Mouse (Mus musculus): ENCODE measurements around the gene 9230112D13Rik.

9230112D13Rik gene

DNA sequence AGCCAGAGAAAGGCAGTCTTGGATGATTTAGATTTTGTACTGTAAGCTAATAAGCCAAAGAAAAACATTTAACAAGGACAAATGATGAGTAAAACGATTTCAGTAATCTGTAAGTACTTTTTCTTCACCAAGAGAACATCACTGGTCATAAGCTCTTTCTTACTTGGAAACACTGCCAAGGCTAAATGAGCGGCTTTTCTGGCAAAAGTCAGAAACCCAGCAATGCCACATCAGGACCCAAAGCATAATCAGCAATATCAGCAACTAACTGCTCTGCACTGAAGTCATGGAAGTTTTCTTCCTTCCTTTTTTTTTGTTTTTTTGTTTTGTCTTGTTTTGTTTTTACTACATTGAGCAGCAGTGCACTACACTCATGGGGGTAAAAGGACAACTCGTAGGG lies 25.3 kb downstream of the 9230112D13Rik start:
- no peak for DNase-seq

DNA sequence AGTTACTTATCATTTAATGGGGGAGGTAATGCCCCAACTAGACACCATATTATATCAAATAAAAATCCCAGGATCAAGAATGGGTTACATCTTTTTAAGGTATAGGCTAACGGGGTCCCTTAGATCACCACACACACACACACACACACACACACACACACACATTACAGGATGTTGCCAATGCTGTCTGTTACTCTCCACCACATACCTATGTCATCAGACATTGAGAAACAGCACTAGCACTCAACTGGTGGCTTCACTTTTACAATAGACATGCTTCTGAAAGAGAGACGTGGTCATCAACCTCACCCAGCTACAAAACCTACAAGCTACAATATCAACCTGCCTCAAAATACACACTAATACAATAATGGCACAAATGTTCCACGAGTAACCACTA lies 28.9 kb downstream of the 9230112D13Rik start:
- DNase-seq: no peak

DNA sequence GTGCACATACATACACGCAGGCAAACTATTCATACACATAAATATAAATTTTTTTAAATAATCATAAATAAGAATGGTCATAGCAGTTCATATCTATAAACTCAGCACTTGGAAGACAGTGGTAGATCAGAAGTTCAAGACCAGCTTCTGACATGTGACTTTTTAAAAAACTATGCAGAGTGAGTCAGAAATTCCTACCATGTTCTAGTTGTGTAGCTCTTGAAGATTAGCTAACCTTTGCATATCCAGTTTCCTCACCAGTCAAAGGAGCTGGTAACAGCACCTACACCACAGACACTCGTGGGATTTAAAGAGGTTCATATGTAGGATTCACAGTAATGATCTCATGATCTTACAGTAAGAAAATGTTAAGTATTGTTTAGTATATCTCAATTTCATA lies 29.9 kb downstream of the 9230112D13Rik start:
- no peak for DNase-seq

DNA sequence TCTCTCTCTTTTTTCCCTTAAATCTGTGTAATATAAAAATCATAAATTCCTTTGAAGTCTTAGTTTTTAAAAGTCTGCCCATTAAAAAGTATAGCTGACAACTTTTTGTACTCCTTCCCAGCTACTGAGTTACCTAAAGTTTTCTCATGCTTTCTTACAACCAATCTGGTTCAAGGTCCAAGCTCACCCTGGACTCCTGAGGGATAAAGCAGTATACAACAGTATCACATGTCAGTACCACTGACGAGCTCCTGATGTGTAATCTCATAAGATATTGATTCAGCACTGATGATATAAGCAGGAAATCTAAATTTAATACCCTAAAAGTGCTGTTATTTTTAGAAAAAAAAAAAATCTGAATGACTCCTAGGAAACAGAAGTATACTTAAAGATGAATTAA lies 31.6 kb downstream of the 9230112D13Rik start:
- DNase-seq: no peak

DNA sequence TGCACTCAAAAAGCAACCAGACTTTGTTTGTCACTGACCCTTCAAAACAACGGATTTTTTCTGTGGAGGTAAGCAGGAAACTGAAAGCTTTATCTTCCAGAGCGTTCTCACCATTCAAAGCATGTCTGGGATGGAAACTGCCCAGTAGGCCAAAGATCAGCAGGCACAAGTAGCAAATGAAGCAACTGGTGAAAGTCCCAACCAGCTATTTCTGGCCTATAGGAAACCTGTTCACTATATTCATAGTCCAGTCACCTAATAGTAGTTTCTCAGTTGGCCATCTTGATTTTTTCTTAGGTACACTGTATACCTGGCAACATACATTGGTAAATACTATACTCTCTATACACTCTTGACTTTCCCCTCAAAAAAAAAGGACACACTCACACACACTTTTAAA lies 32.7 kb downstream of the 9230112D13Rik start:
- DNase-seq: no peak

DNA sequence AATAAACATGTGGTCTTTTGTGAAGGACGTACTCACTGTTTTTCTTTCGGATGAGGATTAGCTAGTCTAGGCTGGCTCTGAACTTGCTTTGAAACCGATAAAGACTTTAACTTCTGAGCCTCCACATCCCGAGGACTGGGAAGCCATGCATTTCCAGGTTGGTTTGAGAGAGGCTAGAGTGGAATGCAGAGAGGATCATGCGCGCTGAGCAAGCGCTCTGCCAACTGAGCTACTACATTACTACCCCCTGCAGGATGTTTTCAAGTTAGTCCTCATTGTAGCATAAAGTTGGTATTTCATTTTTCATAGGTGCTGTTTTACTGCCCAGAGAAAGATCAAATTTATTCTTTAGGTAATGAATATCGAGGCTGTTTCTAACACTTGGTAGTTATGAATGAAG lies 36.4 kb downstream of the 9230112D13Rik start:
- no peak for DNase-seq

DNA sequence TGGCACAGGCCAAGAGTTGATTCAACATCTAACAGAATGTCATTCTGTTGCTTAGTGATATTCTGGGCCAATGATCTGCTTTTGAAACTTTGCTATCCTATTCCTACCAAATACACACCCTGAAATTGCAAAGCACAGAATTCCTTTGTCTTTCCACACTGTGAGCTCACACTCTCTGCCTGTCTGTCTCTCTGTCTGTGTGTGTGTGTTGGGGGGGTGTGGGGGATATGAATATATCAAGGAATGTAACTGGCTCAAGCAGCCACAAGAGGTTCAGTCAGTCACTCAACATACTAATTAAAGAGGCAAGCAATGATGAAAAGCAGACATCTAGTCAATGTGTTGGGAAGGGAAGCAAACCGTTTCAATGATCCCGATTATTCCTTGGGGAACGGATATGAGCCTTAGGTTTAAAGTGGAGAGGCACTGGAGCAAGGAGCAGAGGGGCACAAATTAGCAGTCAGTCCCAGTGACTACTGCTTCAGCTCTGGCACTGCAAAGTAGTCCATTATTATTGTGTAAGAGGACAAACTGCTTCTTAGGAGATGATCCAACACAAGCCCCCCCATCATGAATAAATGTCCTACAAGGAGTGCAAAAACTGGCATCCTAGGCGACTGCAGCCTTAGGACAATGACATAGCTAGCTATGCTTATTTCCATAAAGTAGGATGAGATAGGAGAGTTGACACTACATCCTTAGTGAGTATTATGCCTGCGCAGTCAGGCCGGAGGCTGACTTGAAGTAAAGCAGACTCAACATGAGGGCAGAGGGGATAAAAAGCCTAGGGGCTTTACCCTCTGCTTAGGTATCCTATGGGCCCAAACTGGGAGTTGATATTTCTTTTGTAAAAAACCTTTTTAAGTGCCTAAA lies 38.9 kb downstream of the 9230112D13Rik start:
- DNase-seq: no peak

DNA sequence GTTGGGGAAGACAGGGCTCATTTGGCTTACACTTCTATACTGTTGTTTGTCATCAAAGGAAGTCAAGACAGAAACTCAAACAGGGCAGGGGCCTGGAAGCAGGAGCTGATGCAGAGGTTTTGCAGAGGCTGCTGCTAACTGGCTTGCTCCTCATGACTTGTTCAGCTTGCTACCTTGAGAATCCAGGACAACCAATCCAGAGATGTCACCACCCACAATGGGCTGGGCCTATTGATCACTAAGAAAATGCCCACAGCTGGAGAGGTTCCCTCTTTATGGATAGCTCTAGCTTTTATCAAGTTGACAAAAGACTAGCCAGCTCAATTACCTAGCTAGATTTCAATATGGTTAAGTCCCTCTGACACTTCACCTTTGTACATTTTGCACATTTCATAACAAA lies 51.0 kb downstream of the 9230112D13Rik start:
- DNase-seq: no peak

DNA sequence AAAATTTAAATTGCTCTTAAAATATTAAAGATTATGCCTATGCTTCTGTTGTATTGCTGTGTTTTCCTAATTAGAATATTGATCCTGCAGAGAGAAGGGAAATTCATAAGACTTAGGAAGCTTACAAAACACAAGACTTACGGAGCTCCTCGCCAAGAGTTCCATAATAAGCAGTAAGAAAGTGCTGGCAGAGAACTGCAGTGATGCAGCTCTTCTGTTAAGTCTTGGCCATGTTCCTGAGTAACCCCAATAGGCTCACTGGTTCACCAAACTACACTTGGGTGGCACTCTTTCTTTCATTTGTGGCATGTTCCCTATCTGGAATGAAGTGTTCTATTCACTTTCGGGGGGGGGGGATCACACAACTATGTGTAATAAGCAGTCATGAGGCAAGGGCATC lies 56.3 kb downstream of the 9230112D13Rik start:
- DNase-seq: no peak
